Mouse (Mus musculus): ENCODE measurements around the gene Tmem238. TPM values are rescaled to one million over a fixed set of nuclear protein-coding genes. Genes with fewer than 3 reads are reported as not detected.
"Not testable (repeated sequence)": the region's sequence is repeated elsewhere in the genome, so short reads cannot be mapped to it uniquely, and the experiment has no call there.

Tmem238 gene
- polyA plus RNA-seq, 1 experiment from 2014 or later = 20.8 TPM

DNA sequence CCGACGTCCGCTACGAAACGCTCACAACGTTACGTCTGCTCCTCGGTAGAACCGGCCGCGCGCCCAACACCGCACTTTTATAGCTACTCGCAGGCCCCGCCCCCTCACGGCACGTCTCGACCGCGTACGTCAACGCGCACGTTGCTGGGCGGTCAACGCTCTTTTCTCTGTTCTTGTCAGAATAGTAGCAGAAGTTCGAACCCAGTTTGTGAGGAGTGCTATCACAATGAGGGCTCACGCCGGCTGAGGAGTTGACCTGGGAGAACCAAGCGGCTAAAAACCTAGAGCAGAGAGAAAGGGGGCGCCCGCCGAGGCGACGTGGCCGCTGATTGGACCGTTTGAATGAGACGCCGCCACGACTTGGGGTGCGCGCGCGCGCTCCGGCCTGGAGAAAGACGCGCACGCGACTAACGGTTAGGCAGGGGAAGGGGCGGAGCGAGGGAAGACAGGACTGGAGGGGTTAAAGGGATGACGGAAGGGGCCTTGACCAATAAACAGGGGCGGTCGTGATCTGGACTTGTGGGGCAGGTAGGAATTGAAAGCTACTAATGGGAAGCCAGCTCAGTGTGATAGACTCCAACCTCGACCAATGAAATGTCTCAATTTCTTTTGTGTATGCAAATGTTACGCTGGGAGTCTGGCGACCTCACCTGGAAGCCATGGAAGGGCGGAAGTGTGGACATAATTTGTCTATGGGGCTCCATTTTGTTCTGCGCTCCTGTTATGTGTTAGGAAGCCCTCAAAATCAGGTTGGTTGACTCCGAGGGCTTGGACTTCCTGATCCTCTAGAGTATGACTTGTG is 23.0 kb upstream of the Tmem238 start, which contains the start of gene Ube2s:
Gene Ube2s (minus strand): TSS at position 288 of the 802 bp plus-strand sequence.
- H3K36me3 ChIP-seq = peaks cover 28% of the 10 kb centered on the region
- H3K27me3 ChIP-seq = no peaks in the 10 kb centered on the region
- H3K9ac ChIP-seq = peak within 1 kb of the TSS; percentile 99
- H3K4me3 ChIP-seq = peak within 1 kb of the TSS; percentile 93
- H3K9me3 ChIP-seq = no peaks in the 10 kb centered on the region
- peaks cover 27% of the 10 kb centered on the region for H3K4me1 ChIP-seq
- ATAC-seq (ENCODE audit: borderline replicate concordance, extremely low read depth, low FRiP score, low TSS enrichment) = peak; percentile 99
- peak within 1 kb of the TSS; percentile 95 for H3K27ac ChIP-seq
- WGBS = under 1% methylated on average over 62 of the region's 62 CpGs
- peak within 1 kb of the TSS; percentile 70 for H3K4me2 ChIP-seq

DNA sequence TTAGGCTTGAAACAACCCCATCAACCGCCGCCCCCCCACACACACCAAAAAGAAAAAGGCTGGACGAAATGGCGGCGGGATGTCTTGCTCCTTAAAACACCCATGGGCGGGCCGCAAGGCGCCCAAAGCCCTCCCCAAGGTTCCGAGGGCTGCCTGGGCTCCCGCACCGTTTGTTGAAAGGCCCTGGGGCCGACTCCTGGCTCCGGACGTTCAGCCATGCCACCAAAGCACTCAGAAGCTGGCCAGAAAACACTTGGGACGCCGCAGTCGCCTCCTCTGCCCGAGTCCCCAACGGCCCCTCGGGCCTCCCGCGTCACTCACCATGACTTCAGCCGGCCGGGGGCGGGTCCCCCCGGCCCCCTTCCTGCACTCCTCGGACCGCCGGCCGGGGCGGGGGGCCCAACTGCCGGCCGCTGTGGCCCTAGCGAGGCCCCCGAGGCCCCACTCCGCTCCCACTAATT is 22.4 kb upstream of the Tmem238 start:
- Histone ChIP-seq H3K4me2 (peak overlapping the region; percentile 70), H3K4me1 (peaks cover 27% of the 10 kb centered on the region), H3K36me3 (peaks cover 34% of the 10 kb centered on the region), H3K27ac (peak overlapping the region; percentile 95), H3K9me3 (no peaks in the 10 kb centered on the region), H3K4me3 (peak overlapping the region; percentile 93), H3K9ac (peak overlapping the region; percentile 99), H3K27me3 (no peaks in the 10 kb centered on the region)
- WGBS = 4% methylated on average over 31 of the region's 36 CpGs
- ATAC-seq (ENCODE audit: borderline replicate concordance, extremely low read depth, low FRiP score, low TSS enrichment) = no peak

DNA sequence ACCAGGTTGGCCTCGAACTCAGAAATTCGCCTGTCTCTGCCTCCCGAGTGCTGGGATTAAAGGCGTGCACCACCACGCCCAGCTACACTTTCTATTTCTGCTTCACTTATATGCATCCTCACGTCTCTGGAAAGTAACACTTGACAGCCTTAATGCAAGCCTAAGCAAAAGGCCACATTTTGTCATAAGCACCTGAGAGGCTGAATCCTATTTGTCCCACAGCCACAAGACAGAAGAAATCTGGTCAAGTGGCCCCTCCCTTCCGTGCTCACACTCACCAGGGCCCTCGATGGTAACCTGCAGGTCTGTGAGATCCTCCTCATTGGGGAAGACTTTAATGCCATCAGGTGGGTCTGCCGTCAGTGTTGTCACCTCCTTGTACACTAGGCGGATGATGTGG is 21.7 kb upstream of the Tmem238 start:
- H3K9me3 ChIP-seq; ATAC-seq (ENCODE audit: borderline replicate concordance, extremely low read depth, low FRiP score, low TSS enrichment); H3K27ac ChIP-seq; H3K27me3 ChIP-seq: not testable (repeated sequence)
- peak overlapping the region; percentile 70 for H3K4me2 ChIP-seq
- H3K9ac ChIP-seq = peak overlapping the region; percentile 99
- peaks cover 42% of the 10 kb centered on the region for H3K36me3 ChIP-seq
- H3K4me3 ChIP-seq = peak overlapping the region; percentile 93
- peaks cover 27% of the 10 kb centered on the region for H3K4me1 ChIP-seq
- 31% methylated on average over 10 of the region's 10 CpGs for WGBS

DNA sequence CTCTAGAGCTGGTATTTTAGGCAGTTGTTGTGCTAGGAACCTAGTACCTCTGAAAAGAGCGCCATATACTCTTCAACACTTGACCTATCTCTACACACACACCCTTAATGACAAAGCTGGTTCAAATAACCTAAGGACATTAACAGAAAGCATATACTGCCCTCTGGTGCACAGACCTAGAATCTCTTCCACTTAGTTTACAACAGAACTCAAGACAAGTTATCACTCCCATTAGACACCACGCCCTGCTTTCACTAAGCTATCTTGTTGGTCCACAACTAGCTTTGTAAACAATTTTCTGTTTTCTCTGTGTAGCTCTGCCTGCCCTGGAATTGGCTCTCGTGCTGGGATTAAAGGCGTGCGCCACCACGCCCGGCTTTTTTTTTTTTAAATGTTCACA is 17.3 kb upstream of the Tmem238 start:
- H3K27ac ChIP-seq = no peak overlapping the region
- 85% methylated on average over 7 of the region's 7 CpGs for WGBS
- no peak for ATAC-seq (ENCODE audit: borderline replicate concordance, extremely low read depth, low FRiP score, low TSS enrichment)
- H3K9ac ChIP-seq = no peak overlapping the region
- no peak overlapping the region for H3K4me3 ChIP-seq
- no peak overlapping the region for H3K4me2 ChIP-seq
- H3K9me3 ChIP-seq = no peaks in the 10 kb centered on the region
- peaks cover 61% of the 10 kb centered on the region for H3K36me3 ChIP-seq
- peaks cover 21% of the 10 kb centered on the region for H3K4me1 ChIP-seq
- no peaks in the 10 kb centered on the region for H3K27me3 ChIP-seq

DNA sequence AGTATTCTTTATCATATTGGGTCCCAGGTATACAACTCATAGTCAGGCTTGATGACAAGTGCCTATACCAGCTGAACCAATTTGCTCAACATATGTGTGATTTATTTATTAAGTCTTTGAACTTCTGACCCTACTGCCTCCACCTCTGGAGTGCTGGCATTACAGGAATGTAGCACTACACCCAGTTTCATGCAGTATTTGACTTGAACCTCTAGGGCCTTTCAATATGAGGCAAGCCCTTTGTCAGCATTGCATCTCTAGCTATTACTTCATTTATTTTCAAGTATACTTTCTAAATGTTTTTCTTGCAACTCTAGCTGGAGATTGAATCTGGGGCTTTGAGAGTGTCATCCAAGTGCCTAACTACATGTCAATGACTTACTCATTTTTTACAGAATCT is 12.8 kb upstream of the Tmem238 start:
- ATAC-seq (ENCODE audit: borderline replicate concordance, extremely low read depth, low FRiP score, low TSS enrichment) = no peak
- Histone ChIP-seq H3K4me1 (no peaks in the 10 kb centered on the region), H3K27me3 (no peaks in the 10 kb centered on the region), H3K27ac (0 out of 2 replicates have a peak overlapping the region, but pooled peaks have one; percentile 24), H3K9me3 (no peaks in the 10 kb centered on the region), H3K9ac (no peak overlapping the region), H3K4me3 (no peak overlapping the region), H3K36me3 (peaks cover 39% of the 10 kb centered on the region), H3K4me2 (no peak overlapping the region)

DNA sequence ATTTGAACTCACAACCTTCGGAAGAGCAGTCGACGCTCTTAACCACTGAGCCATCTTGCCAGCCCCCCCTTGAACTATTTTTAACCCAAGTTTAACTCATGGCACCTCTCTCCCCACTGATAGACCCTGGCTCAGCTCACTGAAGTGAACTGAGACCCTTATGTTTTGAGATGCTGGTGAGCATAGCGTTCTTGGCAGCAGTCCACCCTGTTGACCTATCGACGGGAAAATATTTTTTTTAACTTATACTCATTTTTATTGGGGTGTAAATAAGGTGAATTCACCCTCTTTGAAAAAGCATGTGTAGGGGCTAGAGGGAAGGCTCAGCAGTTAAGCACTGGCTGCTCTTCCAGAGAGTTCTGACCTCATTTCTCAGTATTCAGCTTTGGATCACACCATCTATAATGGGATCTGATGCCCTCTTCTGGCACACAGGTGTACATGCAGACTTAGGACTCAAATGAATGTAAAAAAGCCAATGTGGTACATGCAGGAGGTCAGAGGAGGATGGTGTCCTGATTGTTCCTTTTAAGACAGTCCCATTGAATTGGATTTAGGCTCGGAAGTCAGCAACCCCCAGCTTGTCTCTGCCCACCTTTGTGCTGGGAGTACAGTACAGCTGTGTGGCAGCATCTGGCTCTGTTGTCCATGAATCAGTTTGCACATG is 6.4 kb upstream of the Tmem238 start:
- H3K36me3 ChIP-seq = peaks cover 46% of the 10 kb centered on the region

DNA sequence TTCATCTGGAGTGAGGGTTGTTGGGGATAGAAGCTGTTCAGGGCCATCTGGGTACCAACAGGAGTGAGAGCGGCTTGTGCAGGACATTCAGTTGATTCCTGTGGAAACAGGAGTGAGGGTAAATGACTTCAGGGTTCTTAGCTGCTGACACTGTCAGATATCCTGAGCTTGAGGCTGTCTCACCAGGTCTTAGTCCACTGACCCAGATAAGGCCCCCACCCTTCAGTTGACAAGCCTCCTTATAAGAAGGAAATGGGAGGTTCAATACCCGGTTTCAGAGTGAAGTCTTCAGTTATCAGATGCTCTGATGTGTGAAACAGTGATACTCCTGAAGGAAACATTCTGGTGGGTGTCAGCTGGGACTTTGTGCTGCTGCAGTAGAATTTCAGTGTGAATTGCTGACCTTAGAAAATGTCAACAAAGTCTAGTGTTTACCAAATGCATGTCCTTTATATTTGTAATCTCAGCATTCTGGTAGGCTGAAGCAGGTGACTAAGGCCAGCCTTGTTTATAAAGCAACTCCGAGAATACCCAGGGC is 5.2 kb upstream of the Tmem238 start:
- WGBS = 65% methylated on average over 3 of the region's 3 CpGs
- H3K4me3 ChIP-seq = peak overlapping the region; percentile 87; the same call in 1 of the 2 replicates

More for the DNA sequence above, 6.4 kb upstream of the Tmem238 start:
- Histone ChIP-seq H3K4me3 (no peak overlapping the region), H3K4me1 (peaks cover 16% of the 10 kb centered on the region), H3K27ac (no peak overlapping the region), H3K9me3 (no peaks in the 10 kb centered on the region), H3K4me2 (no peak overlapping the region), H3K27me3 (no peaks in the 10 kb centered on the region), H3K9ac (no peak overlapping the region)
- WGBS = 59% methylated on average over 7 of the region's 7 CpGs
- ATAC-seq (ENCODE audit: borderline replicate concordance, extremely low read depth, low FRiP score, low TSS enrichment) = no peak

DNA sequence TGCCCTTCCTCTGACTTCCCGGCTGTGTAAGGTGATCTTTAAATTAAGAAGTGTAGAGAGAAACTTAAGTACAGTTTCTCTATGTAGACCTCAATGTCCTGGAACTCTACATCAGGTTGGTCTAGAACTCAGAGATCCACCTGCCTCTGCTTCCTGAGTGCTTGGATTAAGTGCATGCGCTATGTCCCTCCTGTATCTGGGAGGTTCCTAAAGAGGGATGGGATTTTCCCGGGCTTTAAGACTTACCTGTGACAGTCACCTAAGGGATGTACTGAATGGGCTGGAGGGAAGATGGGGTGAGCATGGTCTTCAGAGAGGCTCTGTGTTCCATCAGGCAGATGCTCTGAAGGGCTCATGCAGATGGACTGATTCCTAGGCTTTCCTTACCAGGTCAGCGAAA is 4.2 kb upstream of the Tmem238 start:
- Histone ChIP-seq H3K27ac (peak overlapping the region; percentile 97; the same call in 1 of the 2 replicates), H3K9ac (peak overlapping the region; percentile 95), H3K4me1 (peaks cover 26% of the 10 kb centered on the region), H3K27me3 (0 out of 2 replicates have a peak, but pooled peaks cover 8% of the 10 kb centered on the region), H3K9me3 (no peaks in the 10 kb centered on the region), H3K4me2 (peak overlapping the region; percentile 84), H3K4me3 (peak overlapping the region; percentile 87), H3K36me3 (peaks cover 46% of the 10 kb centered on the region)
- WGBS = 29% methylated on average over 4 of the region's 4 CpGs
- ATAC-seq (ENCODE audit: borderline replicate concordance, extremely low read depth, low FRiP score, low TSS enrichment) = no peak

More for the DNA sequence above, 5.2 kb upstream of the Tmem238 start:
- peaks cover 46% of the 10 kb centered on the region for H3K36me3 ChIP-seq
- H3K4me1 ChIP-seq = peaks cover 21% of the 10 kb centered on the region
- H3K27me3 ChIP-seq = 0 out of 2 replicates have a peak, but pooled peaks cover 2% of the 10 kb centered on the region
- H3K9ac ChIP-seq = 0 out of 2 replicates have a peak overlapping the region, but pooled peaks have one; percentile 16
- no peak for ATAC-seq (ENCODE audit: borderline replicate concordance, extremely low read depth, low FRiP score, low TSS enrichment)
- peak overlapping the region; percentile 84 for H3K4me2 ChIP-seq
- H3K27ac ChIP-seq = no peak overlapping the region
- no peaks in the 10 kb centered on the region for H3K9me3 ChIP-seq

DNA sequence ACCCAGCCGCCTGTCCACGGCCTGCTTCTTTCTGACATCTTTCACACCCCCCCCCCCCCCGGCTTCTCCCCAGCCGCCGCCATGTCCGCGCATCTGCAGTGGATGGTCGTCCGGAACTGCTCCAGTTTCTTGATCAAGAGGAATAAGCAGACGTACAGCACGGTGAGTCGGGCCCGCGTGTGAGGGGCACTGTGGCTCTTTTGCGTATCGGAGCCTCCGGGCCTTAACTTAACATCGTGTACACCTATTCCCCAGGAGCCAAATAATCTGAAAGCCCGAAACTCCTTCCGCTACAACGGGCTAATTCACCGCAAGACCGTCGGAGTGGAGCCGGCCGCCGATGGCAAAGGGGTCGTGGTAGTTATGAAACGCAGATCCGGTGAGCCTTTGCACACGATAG is 3.8 kb upstream of the Tmem238 start:
- under 1% methylated on average over 31 of the region's 31 CpGs for WGBS
- ATAC-seq (ENCODE audit: borderline replicate concordance, extremely low read depth, low FRiP score, low TSS enrichment) = peak; percentile 1; the same call in 1 of the 2 replicates

DNA sequence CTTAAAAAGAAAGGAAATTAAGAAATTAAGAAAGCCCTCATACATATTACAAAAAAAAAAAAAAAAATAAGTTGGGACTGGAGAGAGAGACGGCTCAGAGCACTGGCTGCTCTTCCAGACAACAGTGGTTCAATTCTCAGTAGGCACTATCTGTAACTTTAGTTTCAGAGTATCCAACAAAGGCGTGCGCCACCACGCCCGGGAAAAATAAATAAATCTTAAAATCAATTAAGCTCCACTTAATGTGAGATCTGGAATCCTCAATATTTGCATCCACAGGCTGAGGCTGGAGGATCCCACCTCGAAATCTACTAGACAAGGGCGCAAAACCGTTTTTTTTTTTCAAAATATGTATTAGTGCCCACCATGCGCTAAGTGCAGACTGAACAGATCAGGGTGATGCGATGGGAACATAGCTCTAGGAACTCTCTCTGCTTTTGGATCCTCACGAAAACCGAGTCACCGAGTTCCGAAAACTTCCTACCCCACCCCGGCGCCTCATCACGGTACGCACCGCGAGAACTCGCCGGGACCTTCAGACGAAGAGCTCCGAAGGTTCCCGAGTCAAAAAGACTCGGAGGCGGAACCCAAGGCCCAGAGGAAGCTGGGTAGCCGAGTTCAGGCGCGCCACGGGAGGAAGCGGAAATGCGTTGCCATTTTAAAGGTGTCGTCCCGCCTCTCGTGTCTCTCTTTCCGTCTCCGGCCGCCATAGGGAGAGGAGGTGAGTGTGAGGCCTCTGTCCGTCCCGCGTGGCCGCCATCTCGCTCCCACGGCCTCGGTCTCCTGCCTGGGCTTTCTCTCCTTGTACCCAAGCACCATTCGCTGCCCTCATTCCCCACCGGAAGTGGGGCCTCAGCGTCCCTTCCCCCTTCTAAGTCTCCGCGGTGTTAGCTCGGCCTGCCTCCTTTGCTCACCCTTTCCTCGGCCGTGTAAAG is 3.1 kb upstream of the Tmem238 start, which contains the start of gene Rpl28:
Gene Rpl28 (plus strand): TSS at position 597 of the 935 bp plus-strand sequence.
- peak within 1 kb of the TSS; percentile 97 for H3K27ac ChIP-seq
- under 1% methylated on average over 54 of the region's 54 CpGs for WGBS
- H3K4me3 ChIP-seq = peak within 1 kb of the TSS; percentile 87
- H3K4me1 ChIP-seq = peaks cover 31% of the 10 kb centered on the region
- H3K9me3 ChIP-seq = no peaks in the 10 kb centered on the region
- H3K4me2 ChIP-seq = peak within 1 kb of the TSS; percentile 84
- H3K27me3 ChIP-seq = 0 out of 2 replicates have a peak, but pooled peaks cover 8% of the 10 kb centered on the region
- H3K36me3 ChIP-seq = peaks cover 40% of the 10 kb centered on the region
- peak; percentile 91 for ATAC-seq (ENCODE audit: borderline replicate concordance, extremely low read depth, low FRiP score, low TSS enrichment)
- H3K9ac ChIP-seq = peak within 1 kb of the TSS; percentile 95

More for the DNA sequence above, 3.8 kb upstream of the Tmem238 start:
- peak overlapping the region; percentile 95 for H3K9ac ChIP-seq
- H3K27me3 ChIP-seq, H3K9me3 ChIP-seq: not testable (repeated sequence)
- peak overlapping the region; percentile 87 for H3K4me3 ChIP-seq
- H3K27ac ChIP-seq = peak overlapping the region; percentile 97
- H3K4me1 ChIP-seq = peaks cover 30% of the 10 kb centered on the region
- peak overlapping the region; percentile 84 for H3K4me2 ChIP-seq
- peaks cover 43% of the 10 kb centered on the region for H3K36me3 ChIP-seq

Data from lung, embryonic 15.5 days (tissue).